Mouse (Mus musculus): ENCODE measurements around the gene Cdk18.
"Not testable (repeated sequence)": the region's sequence is repeated elsewhere in the genome, so short reads cannot be mapped to it uniquely, and the experiment has no call there.

Gene Cdk18

GRCm38 (mm10) chr1:132139416-132139864 lies at the start of gene Cdk18:
TSS of gene Cdk18 (minus strand) at chr1:132139684.
- DNase-seq (ENCODE audit: extremely low spot score, low read depth, low spot score): no peak

DNA sequence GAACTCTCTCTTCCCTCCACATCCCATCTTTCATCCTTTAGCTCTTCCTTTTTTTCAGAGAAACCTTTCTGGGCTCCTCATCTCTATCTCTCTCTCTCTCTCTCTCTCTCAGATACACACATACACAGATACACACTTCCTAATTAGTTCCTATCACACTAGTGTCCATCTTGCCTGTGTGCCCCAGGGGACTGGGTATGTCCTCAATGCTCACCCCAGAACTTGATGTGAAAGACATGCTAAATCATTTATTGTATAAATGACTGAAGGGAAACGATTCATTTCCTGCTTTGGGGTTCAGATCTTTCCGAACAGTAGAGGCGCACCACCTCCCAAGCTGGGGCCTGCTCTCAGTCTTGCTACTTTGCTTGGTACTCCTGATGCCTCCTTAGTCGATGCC lies 49.7 kb upstream of the Cdk18 start:
- DNase-seq (ENCODE audit: extremely low spot score, low read depth, low spot score): no peak

- no peak for DNase-seq (ENCODE audit: extremely low spot score, low read depth, low spot score)
Measured at GRCm38 (mm10) chr1:132188442-132189066, 49.1 kb upstream of the Cdk18 start.

GRCm38 (mm10) chr1:132186303-132186702 lies 46.8 kb upstream of the Cdk18 start:
- no peak for DNase-seq (ENCODE audit: extremely low spot score, low read depth, low spot score)

DNA sequence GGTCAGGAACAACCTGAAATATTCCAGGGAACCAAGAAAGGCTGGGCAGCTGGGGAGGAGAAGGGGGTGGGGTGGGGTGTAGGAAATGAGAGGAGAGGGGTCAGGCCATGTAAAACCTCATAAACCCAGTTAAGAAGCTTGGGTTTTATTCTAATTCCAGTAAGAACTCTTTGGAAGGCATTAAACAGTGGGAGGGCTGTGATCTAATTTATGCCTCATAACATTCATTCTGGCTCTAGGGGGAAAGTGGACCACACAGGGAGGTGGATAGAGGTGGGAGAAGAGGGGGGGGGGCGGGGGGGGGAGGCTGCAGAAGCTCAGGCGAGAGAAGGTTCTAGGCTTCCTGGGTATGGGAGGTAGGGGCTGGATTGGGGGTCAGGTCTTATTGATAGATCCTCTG lies 32.1 kb upstream of the Cdk18 start:
- no peak for DNase-seq (ENCODE audit: extremely low spot score, low read depth, low spot score)

- no peak for DNase-seq (ENCODE audit: extremely low spot score, low read depth, low spot score)
Measured at GRCm38 (mm10) chr1:132170698-132171097, 31.2 kb upstream of the Cdk18 start.

- no peak for DNase-seq (ENCODE audit: extremely low spot score, low read depth, low spot score)
Measured at GRCm38 (mm10) chr1:132168115-132168767, 28.8 kb upstream of the Cdk18 start.

GRCm38 (mm10) chr1:132165859-132166258 lies 26.4 kb upstream of the Cdk18 start:
- no peak for DNase-seq (ENCODE audit: extremely low spot score, low read depth, low spot score)

DNA sequence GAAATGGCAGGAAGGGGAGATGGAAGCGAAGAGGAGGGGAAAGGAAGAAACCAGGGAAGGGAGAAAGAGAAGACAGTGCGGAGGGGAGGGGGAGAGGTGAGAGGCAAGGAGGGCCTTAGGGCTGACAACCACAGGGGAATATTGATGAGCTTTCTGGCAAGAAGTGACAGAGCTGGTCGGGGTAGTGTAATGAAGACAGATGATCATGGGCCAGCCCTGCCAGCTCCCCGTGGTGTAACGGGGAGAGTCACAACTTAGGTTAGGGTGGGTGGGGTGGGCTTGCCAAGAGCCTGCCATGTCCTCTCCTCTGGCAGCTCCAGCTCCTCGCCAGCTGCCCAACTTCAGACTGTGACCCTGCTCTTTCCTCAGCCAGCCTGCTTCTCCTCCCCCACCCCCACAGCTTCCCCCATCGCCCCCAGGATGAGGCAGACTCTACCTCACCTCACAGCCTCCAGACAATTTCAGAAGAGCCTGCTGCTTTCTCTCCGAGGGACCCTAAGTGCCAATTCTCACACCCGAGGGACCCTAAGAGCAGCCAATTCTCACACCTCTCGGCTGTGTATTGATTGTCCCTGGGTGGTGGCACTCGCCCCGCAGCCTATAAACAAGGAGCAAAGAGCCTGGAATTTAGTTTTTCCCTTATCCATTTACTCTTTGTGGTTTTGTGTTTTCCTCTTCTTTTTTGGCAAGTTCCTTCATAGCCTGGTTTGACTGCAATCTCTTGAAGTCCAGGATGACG lies 25.5 kb upstream of the Cdk18 start:
- DNase-seq (ENCODE audit: extremely low spot score, low read depth, low spot score): no peak

DNA sequence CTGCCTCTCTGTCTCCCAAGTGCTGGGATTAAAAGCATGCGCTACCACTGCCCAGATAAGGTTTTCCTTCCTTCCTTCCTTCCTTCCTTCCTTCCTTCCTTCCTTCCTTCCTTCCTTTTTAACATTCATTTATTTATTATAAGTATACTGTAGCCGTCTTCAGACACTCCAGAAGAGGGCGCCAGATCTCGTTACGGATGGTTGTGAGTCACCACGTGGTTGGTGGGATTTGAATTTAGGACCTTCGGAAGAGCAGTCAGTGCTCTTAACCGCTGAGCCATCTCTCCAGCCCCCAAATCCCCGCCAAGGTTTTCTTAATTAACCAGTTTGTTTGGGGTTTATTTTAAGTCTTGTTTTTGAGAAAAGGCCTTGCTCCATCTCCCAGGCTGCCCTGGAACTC lies 23.1 kb upstream of the Cdk18 start:
- DNase-seq (ENCODE audit: extremely low spot score, low read depth, low spot score): not testable (repeated sequence)

- DNase-seq (ENCODE audit: extremely low spot score, low read depth, low spot score): no peak
Measured at GRCm38 (mm10) chr1:132161211-132161880, 21.9 kb upstream of the Cdk18 start.

GRCm38 (mm10) chr1:132159681-132160080 lies 20.2 kb upstream of the Cdk18 start:
- DNase-seq (ENCODE audit: extremely low spot score, low read depth, low spot score): no peak

DNA sequence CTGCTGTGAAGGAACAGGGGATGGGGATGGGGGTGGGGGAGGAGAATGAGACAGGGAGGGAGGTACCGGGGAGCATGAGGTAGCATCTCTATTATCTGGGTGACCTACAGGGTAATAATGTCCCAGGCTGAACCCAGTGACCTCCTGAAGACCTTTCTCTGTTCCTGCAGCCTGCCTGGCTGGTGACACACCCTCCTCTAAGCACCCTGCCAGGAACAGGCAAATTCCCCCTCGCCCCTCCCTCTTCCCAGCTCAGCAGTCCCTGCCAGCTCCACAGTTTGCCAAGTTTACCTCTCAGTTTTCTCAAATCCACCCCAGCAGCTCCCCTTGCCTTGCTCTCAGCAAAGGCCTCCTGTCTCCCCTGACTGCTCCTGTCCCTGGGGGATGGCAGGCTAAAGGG lies 19.3 kb upstream of the Cdk18 start:
- no peak for DNase-seq (ENCODE audit: extremely low spot score, low read depth, low spot score)

DNA sequence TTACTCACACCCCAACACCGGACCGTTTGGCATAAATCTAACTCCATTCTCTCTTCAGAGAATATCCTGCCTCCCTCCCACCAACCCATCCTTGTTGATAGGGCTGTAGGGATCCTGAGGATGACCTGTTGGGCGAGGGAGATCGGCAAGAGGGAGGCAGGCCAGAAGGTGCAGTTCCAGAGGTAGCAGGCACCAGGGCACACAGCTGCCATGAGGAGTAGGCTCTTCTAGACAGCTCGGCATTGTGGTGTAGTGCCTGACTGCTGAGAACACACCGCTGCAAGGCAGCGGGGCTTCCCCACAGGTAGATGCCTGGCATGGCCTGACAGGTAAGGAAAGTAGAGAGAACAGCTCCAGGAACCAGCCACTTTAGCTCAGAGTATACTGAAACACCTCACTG lies 18.3 kb upstream of the Cdk18 start:
- DNase-seq (ENCODE audit: extremely low spot score, low read depth, low spot score): no peak

DNA sequence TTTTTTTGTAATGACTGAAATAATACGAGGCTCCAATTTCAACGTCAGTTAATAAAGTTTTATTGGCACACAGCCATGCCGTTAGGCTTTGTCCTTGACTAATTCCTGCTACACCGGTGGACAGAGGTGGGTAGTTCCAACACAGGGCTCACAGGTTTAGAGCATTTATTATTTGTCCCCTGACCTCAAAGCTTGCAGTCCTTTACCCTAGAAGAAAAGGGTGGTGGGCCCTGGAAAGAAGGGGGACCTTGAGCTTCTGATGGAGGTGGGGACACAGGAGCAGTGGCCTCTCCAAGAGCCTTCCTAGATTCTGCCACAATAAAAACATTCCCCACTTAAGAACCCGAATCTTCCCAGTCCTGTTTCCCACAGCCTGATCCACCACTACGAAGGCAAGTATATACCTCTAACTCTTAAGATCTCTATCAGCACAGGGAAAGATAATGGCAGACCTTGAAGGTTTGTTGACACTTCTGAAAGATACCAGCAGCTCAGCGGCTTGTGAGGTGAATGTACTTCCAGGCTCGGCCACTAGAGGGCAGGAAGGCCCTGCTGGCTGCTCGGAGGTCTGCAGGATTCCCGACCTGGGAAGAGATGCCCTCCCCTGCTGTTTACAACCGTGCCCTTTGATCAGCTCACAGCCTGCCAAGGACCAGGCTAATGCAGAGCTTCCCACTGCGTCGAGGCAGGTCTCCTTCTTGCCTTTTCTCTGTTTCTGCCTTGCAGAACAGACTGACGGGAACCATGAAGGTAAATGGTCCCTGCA lies 17.7 kb upstream of the Cdk18 start:
- peak; percentile 77 for DNase-seq (ENCODE audit: extremely low spot score, low read depth, low spot score)

- peak; percentile 77 for DNase-seq (ENCODE audit: extremely low spot score, low read depth, low spot score)
Measured at GRCm38 (mm10) chr1:132155737-132156136, 16.3 kb upstream of the Cdk18 start.

DNA sequence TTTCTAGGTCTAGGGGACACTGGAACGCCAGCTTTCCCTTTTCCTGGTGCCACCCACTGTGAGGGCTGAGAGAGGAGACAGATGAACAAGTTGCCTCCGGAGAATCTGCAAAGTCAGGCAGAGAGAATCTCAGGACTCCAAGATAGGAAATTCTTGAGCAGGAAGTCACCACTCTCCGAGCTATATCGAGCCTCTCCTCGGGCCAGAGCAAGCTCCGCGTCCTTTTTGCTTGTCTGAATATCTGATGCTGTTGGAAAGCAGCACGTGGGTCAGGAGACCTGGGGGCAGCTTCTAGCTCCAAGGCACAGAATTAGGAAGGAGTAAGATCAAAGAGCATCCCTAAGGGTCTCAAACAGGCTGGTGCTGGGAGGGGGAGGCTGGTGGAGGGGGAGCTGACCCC lies 14.2 kb upstream of the Cdk18 start:
- DNase-seq (ENCODE audit: extremely low spot score, low read depth, low spot score): no peak

GRCm38 (mm10) chr1:132153086-132153690 lies 13.7 kb upstream of the Cdk18 start:
- DNase-seq (ENCODE audit: extremely low spot score, low read depth, low spot score): no peak

GRCm38 (mm10) chr1:132151908-132152307 lies 12.4 kb upstream of the Cdk18 start:
- no peak for DNase-seq (ENCODE audit: extremely low spot score, low read depth, low spot score)

DNA sequence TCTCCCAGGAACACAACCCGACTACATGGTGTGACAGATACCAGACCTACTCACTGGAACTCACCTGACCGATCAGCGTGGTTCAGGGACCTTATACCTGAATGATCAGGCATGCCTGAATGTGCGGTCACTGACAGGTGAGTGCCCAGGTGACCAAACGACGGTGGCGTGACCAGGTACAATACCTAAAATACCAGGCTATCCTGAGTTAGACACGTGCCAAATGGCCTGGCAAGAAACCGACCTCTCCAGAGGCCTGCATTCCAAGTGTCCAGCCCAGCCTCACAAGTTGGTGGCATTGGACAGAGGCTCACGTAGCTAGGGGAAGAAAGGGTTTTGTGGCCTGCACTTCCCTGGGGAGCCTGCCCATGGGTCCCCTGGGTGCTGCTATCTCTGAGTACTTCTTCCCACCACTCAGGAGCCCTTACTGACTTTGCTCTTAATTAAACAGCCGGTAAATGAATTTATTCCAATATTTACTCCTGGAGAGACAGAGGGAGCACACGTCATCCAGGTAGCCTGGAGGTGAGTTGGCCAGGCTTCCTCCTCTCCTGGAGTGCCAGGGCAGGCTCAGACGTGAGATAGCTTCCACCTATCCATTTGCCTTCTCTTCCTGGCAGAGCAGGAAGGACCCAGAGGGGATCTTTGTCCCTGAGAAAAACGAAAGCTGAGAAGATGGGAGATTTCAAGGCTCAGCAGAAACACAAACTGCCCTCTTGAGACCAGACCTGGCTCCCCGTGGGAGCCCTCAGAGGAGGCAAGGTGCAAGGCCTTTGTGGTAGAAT lies 11.5 kb upstream of the Cdk18 start:
- no peak for DNase-seq (ENCODE audit: extremely low spot score, low read depth, low spot score)

Data from hindlimb bud, embryonic 11.5 days (tissue).